Mouse (Mus musculus): ENCODE measurements at regions not wholly inside any gene's neighbourhood (a gene's known extent, or its start where the extent isn't known, plus 50 kb on each side); places are given as distances from the start of the nearest gene placed in this dataset.

GRCm38 (mm10) chr1:35619476-35619875, 448.7 kb upstream of the Hs6st1 start:
- TF ChIP-seq CTCF (IDR thresholded peaks at IDR 0.05; ENCODE audit: borderline replicate concordance, insufficient read depth, low read length) (no peak), POLR2A (IDR thresholded peaks at IDR 0.05; ENCODE audit: low read depth, low read length) (no peak)

Measured in embryonic fibroblast, embryonic 13.5 days (primary cell).